Mouse (Mus musculus) hindbrain, embryonic 16.5 days (tissue): ENCODE measurements around the gene Rbm24. TPM values are rescaled to one million over a fixed set of nuclear protein-coding genes. Genes with fewer than 3 reads are reported as not detected.

Experiments
- ATAC-seq: fragments of 200-750 bp; cut with Nextera tagmentation; 2 replicates; pipeline ENCODE4 v1.8.0; 2017; ENCODE audit warnings: moderate TSS enrichment, moderate library complexity
- H3K27ac ChIP-seq: fragments of 300-500 bp; sonication (generic); 2 replicates; pipeline ENCODE4 v1.5.1; 2014; ENCODE audit warnings: low read depth, mild to moderate bottlenecking, control low read depth, low read length, moderate library complexity
- H3K27me3 ChIP-seq: fragments of 300-500 bp; sonication (generic); replicated peaks from 2 replicates; pipeline ENCODE4 v1.6.1; 2014; ENCODE audit warnings: low read length; ENCODE audit not compliant: control insufficient read depth, insufficient read depth
- H3K36me3 ChIP-seq: fragments of 300-500 bp; sonication (generic); 2 replicates; pipeline ENCODE4 v1.6.1; 2014; ENCODE audit warnings: mild to moderate bottlenecking, low read length, moderate library complexity, mixed read lengths; ENCODE audit not compliant: control insufficient read depth, insufficient read depth
- H3K4me1 ChIP-seq: fragments of 300-500 bp; sonication (generic); 2 replicates; pipeline ENCODE4 v1.6.1; 2014; ENCODE audit warnings: low read depth, low read length; ENCODE audit not compliant: control insufficient read depth, insufficient read depth
- H3K4me2 ChIP-seq: fragments of 300-500 bp; sonication (generic); 2 replicates; pipeline ENCODE4 v1.6.1; 2014; ENCODE audit warnings: mild to moderate bottlenecking, low read length, control low read depth, moderate library complexity
- H3K4me3 ChIP-seq: fragments of 300-500 bp; sonication (generic); 2 replicates; pipeline ENCODE4 v1.5.1; 2014; ENCODE audit warnings: mild to moderate bottlenecking, low read length, control low read depth, moderate library complexity
- H3K9ac ChIP-seq: fragments of 300-500 bp; sonication (generic); 2 replicates; pipeline ENCODE4 v1.6.1; 2014; ENCODE audit warnings: low read depth, mild to moderate bottlenecking, control low read depth, low read length, moderate library complexity
- H3K9me3 ChIP-seq: fragments of 300-500 bp; sonication (generic); 2 replicates; pipeline ENCODE4 v1.6.1; 2014; ENCODE audit warnings: mild to moderate bottlenecking, low read length, moderate library complexity; ENCODE audit not compliant: control insufficient read depth
- WGBS: fragments of 180-500 bp; shearing (Covaris S2); extraction: QIAGEN DNeasy Blood & Tissue Kit; methylation state at CpG from one replicate; pipeline ENCODE4 v1.1.7; 2014; 5-methylcytosine and 5-hydroxymethylcytosine counted together
- polyA plus RNA-seq: library from polyadenylated mRNA; unstranded; fragments of >200 nt; fragmentation: Nextera tagmentation; extraction: Ambion mirVana; gene quantifications from 2 replicates; pipeline ENCODE4 v1.2.1, GENCODE M21; 2015

Gene Rbm24
- polyA plus RNA-seq, 1 experiment from 2014 or later: 2.8 TPM

- Histone ChIP-seq H3K27me3 (no peaks in the 10 kb centered on the region), H3K4me3 (no peak overlapping the region), H3K27ac (no peak overlapping the region), H3K9ac (no peak overlapping the region), H3K4me2 (no peak overlapping the region), H3K4me1 (no peaks in the 10 kb centered on the region), H3K9me3 (no peaks in the 10 kb centered on the region), H3K36me3 (peaks cover 4% of the 10 kb centered on the region; the same call in 1 of the 2 replicates)
- no peak for ATAC-seq
- 87% methylated on average over 6 of the region's 6 CpGs for WGBS
These were observed 8.5 kb downstream of the Rbm24 start for GRCm38 (mm10) chr13:46426651-46427269.

- Histone ChIP-seq H3K4me3 (no peak overlapping the region), H3K9me3 (no peaks in the 10 kb centered on the region), H3K4me2 (no peak overlapping the region), H3K4me1 (peaks cover under 1% of the 10 kb centered on the region; the same call in 1 of the 2 replicates), H3K27ac (no peak overlapping the region), H3K27me3 (no peaks in the 10 kb centered on the region), H3K36me3 (peaks cover 4% of the 10 kb centered on the region; the same call in 1 of the 2 replicates), H3K9ac (no peak overlapping the region)
- 73% methylated on average over 22 of the region's 22 CpGs for WGBS
- no peak for ATAC-seq
These were observed 10.7 kb downstream of the Rbm24 start for GRCm38 (mm10) chr13:46428964-46429363.

- no peak overlapping the region for H3K9ac ChIP-seq
- no peak overlapping the region for H3K4me2 ChIP-seq
- no peak overlapping the region for H3K27ac ChIP-seq
- ATAC-seq: no peak
- no peak overlapping the region for H3K4me3 ChIP-seq
- H3K4me1 ChIP-seq: peaks cover 3% of the 10 kb centered on the region; the same call in 1 of the 2 replicates
- no peaks in the 10 kb centered on the region for H3K9me3 ChIP-seq
- H3K36me3 ChIP-seq: peaks cover 4% of the 10 kb centered on the region; the same call in 1 of the 2 replicates
- no peaks in the 10 kb centered on the region for H3K27me3 ChIP-seq
- WGBS: 91% methylated on average over 11 of the region's 11 CpGs
These were observed 11.6 kb downstream of the Rbm24 start for GRCm38 (mm10) chr13:46429866-46430265.

GRCm38 (mm10) chr13:46433880-46434560, 15.8 kb downstream of the Rbm24 start:
- H3K9me3 ChIP-seq: no peaks in the 10 kb centered on the region
- peaks cover 3% of the 10 kb centered on the region; the same call in 1 of the 2 replicates for H3K4me1 ChIP-seq
- no peak for ATAC-seq
- H3K4me2 ChIP-seq: no peak overlapping the region; the same call in 1 of the 2 replicates
- no peak overlapping the region; the same call in 1 of the 2 replicates for H3K9ac ChIP-seq
- no peak overlapping the region for H3K27ac ChIP-seq
- no peak overlapping the region for H3K4me3 ChIP-seq
- WGBS: 8% methylated on average over 8 of the region's 8 CpGs
- H3K36me3 ChIP-seq: 0 out of 2 replicates have a peak, but pooled peaks cover under 1% of the 10 kb centered on the region
- H3K27me3 ChIP-seq: no peaks in the 10 kb centered on the region

- ATAC-seq: no peak
- Histone ChIP-seq H3K9me3 (no peaks in the 10 kb centered on the region), H3K27ac (no peak overlapping the region), H3K4me2 (no peak overlapping the region), H3K4me1 (peaks cover 3% of the 10 kb centered on the region; the same call in 1 of the 2 replicates), H3K27me3 (no peaks in the 10 kb centered on the region), H3K9ac (no peak overlapping the region), H3K36me3 (no peaks in the 10 kb centered on the region), H3K4me3 (no peak overlapping the region)
- WGBS: 80% methylated on average over 6 of the region's 6 CpGs
These were observed 20.7 kb downstream of the Rbm24 start for GRCm38 (mm10) chr13:46438960-46439359.

GRCm38 (mm10) chr13:46444021-46444420, 25.8 kb downstream of the Rbm24 start:
- no peaks in the 10 kb centered on the region for H3K9me3 ChIP-seq
- no peak for ATAC-seq
- no peaks in the 10 kb centered on the region for H3K36me3 ChIP-seq
- no peak overlapping the region for H3K4me2 ChIP-seq
- no peak overlapping the region for H3K9ac ChIP-seq
- H3K4me3 ChIP-seq: no peak overlapping the region
- no peaks in the 10 kb centered on the region for H3K4me1 ChIP-seq
- no peak overlapping the region for H3K27ac ChIP-seq
- no peaks in the 10 kb centered on the region for H3K27me3 ChIP-seq
- 63% methylated on average over 7 of the region's 7 CpGs for WGBS

GRCm38 (mm10) chr13:46446062-46446461, 27.8 kb downstream of the Rbm24 start:
- ATAC-seq: no peak
- Histone ChIP-seq H3K36me3 (no peaks in the 10 kb centered on the region), H3K27me3 (no peaks in the 10 kb centered on the region), H3K4me1 (no peaks in the 10 kb centered on the region), H3K4me2 (no peak overlapping the region), H3K27ac (no peak overlapping the region), H3K9ac (no peak overlapping the region), H3K9me3 (no peaks in the 10 kb centered on the region), H3K4me3 (no peak overlapping the region)
- 78% methylated on average over 6 of the region's 6 CpGs for WGBS

GRCm38 (mm10) chr13:46448276-46448675, 30.0 kb downstream of the Rbm24 start:
- WGBS: 98% methylated on average over 2 of the region's 2 CpGs
- no peak overlapping the region for H3K9ac ChIP-seq
- H3K36me3 ChIP-seq: no peaks in the 10 kb centered on the region
- H3K4me1 ChIP-seq: no peaks in the 10 kb centered on the region
- H3K4me3 ChIP-seq: no peak overlapping the region
- H3K27me3 ChIP-seq: no peaks in the 10 kb centered on the region
- H3K9me3 ChIP-seq: no peaks in the 10 kb centered on the region
- no peak for ATAC-seq
- H3K4me2 ChIP-seq: no peak overlapping the region
- H3K27ac ChIP-seq: no peak overlapping the region

GRCm38 (mm10) chr13:46449955-46450354, 31.7 kb downstream of the Rbm24 start:
- Histone ChIP-seq H3K27me3 (no peaks in the 10 kb centered on the region), H3K4me1 (no peaks in the 10 kb centered on the region), H3K36me3 (no peaks in the 10 kb centered on the region), H3K27ac (no peak overlapping the region), H3K4me3 (no peak overlapping the region), H3K9me3 (no peaks in the 10 kb centered on the region), H3K9ac (no peak overlapping the region), H3K4me2 (no peak overlapping the region)
- no peak for ATAC-seq
- 59% methylated on average over 4 of the region's 4 CpGs for WGBS
